Mouse (Mus musculus) erythroblast, embryonic 14.5 days (primary cell): ENCODE measurements around the gene Fam53b.

Experiments
- GATA1 ChIP-seq: IDR thresholded peaks from 2 replicates; pipeline ENCODE4 v1.6.1; 2012; ENCODE audit warnings: low read length, inconsistent platforms, mixed read lengths
- TAL1 ChIP-seq: IDR thresholded peaks from 3 replicates; pipeline ENCODE4 v1.6.1; 2012; ENCODE audit warnings: low read length, inconsistent platforms, mixed read lengths

GRCm38 (mm10) chr7:132767999-132768370 is 45.7 kb downstream of the Fam53b start:
- no peak for TF ChIP-seq TAL1
- TF ChIP-seq GATA1, result no peak
